Mouse (Mus musculus): ENCODE results near the gene Arid1a. TPM values are rescaled to one million over a fixed set of nuclear protein-coding genes. Genes with fewer than 3 reads are reported as not detected.
"Not testable (repeated sequence)": the region's sequence is repeated elsewhere in the genome, so short reads cannot be mapped to it uniquely, and the experiment has no call there.

Arid1a gene
- polyA plus RNA-seq, 1 experiment from 2014 or later, result 37.5 TPM

DNA sequence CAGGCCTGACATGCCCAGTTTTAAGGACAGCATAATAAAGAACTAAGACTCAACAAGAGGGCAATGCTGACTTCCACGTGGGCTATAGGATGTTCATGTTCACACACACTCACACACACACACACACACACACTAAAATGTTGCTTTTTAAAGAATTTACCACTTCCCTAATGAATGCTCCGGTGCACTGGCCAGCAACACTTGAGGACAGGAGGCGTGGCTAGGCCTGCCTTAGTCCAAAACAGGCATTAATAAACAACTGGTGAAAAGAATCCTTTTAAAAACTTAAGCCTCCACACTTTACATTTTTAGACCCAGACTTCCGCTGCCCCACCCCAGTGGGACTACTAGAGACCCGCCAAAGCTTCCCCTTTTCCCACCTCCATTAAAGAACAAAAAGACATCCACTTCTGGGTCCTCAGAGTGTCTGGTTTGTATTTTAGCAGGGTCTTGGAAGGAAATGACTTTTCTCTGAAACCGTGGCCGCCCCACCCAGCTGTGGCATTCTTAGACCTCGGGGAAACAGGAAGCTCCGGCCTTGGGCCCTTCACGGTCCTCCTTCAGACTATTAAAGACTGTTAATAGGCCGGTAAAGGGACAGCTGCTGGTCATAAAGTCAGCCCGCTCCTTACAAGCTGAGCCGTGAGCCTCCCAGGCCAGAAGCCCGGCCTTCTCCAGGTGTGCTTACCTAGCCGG, 96.9 kb downstream of the Arid1a start:
- Histone ChIP-seq H3K4me3 (peak overlapping the region; percentile 26), H3K9ac (peak overlapping the region; percentile 40), H3K27me3 (no peaks in the 10 kb centered on the region), H3K36me3 (peaks cover 14% of the 10 kb centered on the region), H3K4me2 (replicated peaks) (peak overlapping the region; percentile 49), H3K27ac (peak overlapping the region; percentile 91), H3K9me3 (no peaks in the 10 kb centered on the region), H3K4me1 (peaks cover 28% of the 10 kb centered on the region)
- 6% methylated on average over 15 of the region's 15 CpGs for WGBS
- ATAC-seq (ENCODE audit: insufficient number of reproducible peaks, insufficient read depth, low FRiP score, low TSS enrichment), result 0 out of 2 replicates have a peak, but pooled peaks have one; percentile 16

- Histone ChIP-seq H3K27ac (peak overlapping the region; percentile 91; the same call in 1 of the 2 replicates), H3K4me3 (no peak overlapping the region), H3K9me3 (no peaks in the 10 kb centered on the region), H3K9ac (no peak overlapping the region), H3K4me2 (replicated peaks) (no peak overlapping the region), H3K4me1 (peaks cover 28% of the 10 kb centered on the region), H3K27me3 (no peaks in the 10 kb centered on the region), H3K36me3 (peaks cover 9% of the 10 kb centered on the region)
- WGBS, result 34% methylated on average over 2 of the region's 2 CpGs
- no peak for ATAC-seq (ENCODE audit: insufficient number of reproducible peaks, insufficient read depth, low FRiP score, low TSS enrichment)
Observed at GRCm38 (mm10) chr4:133658729-133659128, 97.8 kb downstream of the Arid1a start.

DNA sequence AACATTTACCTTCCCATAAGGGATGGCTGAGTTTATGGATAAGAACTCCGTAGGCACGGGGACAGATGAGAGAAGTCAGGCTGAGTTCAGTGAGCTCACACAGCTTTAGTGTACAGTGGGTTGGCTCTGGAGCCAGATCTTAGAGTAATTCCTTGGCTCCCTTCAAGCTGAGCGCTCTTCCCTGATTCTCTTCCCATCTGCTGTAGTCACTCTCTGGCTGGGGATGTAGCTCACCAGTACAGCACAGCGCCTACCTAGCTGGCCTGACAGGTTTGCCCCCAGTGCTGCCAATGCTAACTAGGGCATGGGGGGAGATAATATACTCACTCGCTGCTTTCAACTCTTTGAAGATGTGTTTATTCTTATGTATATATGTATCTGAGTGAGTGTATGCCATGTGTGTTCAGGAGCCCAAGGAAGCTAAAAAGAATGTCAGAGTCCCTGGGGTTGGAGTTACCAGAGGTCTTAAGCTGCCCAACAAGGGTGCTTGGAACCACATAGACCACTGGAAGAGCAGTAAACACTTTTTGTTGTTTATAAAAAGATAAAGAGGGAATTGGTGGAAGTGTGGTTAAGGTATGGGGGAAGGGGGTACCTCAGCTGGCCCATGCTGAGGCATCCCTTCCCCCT, 98.6 kb downstream of the Arid1a start:
- Histone ChIP-seq H3K4me2 (replicated peaks) (no peak overlapping the region), H3K9ac (no peak overlapping the region), H3K27ac (no peak overlapping the region), H3K9me3 (no peaks in the 10 kb centered on the region), H3K36me3 (peaks cover 9% of the 10 kb centered on the region), H3K4me1 (peaks cover 28% of the 10 kb centered on the region), H3K4me3 (no peak overlapping the region), H3K27me3 (no peaks in the 10 kb centered on the region)
- 42% methylated on average over 5 of the region's 5 CpGs for WGBS
- no peak for ATAC-seq (ENCODE audit: insufficient number of reproducible peaks, insufficient read depth, low FRiP score, low TSS enrichment)

DNA sequence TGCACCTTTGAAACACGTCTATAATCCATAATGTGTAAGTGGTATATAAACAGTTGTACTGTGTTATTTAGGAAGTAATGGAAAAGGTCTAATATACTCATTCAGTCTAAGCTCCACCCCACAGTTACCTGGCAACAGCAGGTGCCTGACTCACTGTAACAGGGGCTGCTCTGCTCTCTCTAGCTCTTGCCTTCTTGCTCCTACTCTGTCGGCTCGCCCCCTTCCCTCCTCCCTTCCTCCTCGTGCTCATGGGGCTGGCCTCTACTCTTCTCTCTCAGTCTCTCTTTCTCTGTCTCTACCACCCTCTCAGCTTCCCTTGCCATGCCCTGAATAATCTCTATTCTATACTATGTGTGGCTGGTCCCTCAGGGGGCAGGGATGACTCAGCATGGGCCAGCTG, 99.6 kb downstream of the Arid1a start:
- no peaks in the 10 kb centered on the region for H3K9me3 ChIP-seq
- no peaks in the 10 kb centered on the region for H3K27me3 ChIP-seq
- peaks cover 2% of the 10 kb centered on the region; the same call in 1 of the 2 replicates for H3K36me3 ChIP-seq
- no peak for ATAC-seq (ENCODE audit: insufficient number of reproducible peaks, insufficient read depth, low FRiP score, low TSS enrichment)
- peaks cover 28% of the 10 kb centered on the region for H3K4me1 ChIP-seq
- 9% methylated on average over 4 of the region's 4 CpGs for WGBS
- no peak overlapping the region for H3K9ac ChIP-seq
- no peak overlapping the region for H3K4me3 ChIP-seq
- H3K27ac ChIP-seq, result no peak overlapping the region
- no peak overlapping the region for H3K4me2 ChIP-seq (replicated peaks)

DNA sequence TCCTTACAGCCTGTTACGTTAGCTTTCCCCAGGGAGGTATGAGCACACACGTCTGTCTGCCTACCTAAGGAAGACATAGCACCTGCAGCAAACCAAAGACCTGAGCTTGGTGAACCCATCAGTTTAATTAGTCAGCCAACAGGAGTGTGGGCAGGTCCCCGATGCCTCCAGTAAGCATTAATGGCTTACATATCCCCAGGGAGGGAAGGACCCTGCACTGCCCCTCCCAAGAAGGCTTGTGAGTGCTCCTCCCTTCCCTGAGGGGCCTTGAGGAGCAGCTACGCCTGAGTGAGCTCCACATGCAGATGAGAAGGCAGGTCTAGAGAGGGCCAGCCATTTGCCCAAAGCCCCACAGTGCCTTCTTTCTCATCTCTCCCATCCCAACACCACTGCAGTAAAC, 100.3 kb downstream of the Arid1a start:
- H3K27ac ChIP-seq, result no peak overlapping the region
- H3K27me3 ChIP-seq, result no peaks in the 10 kb centered on the region
- no peaks in the 10 kb centered on the region for H3K36me3 ChIP-seq
- no peak overlapping the region for H3K9ac ChIP-seq
- H3K4me2 ChIP-seq (replicated peaks), result no peak overlapping the region
- 49% methylated on average over 4 of the region's 4 CpGs for WGBS
- no peaks in the 10 kb centered on the region for H3K9me3 ChIP-seq
- ATAC-seq (ENCODE audit: insufficient number of reproducible peaks, insufficient read depth, low FRiP score, low TSS enrichment), result no peak
- H3K4me1 ChIP-seq, result peaks cover 28% of the 10 kb centered on the region
- no peak overlapping the region for H3K4me3 ChIP-seq

DNA sequence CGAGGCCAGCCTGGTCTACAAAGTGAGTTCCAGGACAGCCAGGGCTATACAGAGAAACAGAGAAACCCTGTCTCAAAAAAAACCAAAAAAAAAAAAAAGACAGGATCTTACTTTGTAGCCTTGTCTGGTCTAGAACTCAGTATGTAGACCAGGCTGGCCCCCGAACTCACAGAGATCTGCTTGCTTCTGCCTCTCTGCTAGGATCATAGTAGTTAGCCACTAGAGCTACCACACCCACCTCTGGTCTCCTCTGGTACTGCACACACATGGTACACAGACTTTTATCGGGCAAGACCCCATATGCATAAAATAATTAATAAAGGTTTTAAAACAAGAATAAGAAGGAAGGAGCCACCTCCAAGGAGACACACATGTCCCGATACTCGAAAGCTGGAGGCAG, 102.5 kb downstream of the Arid1a start:
- H3K36me3 ChIP-seq; H3K27me3 ChIP-seq; H3K27ac ChIP-seq; H3K4me2 ChIP-seq (replicated peaks); H3K9ac ChIP-seq; H3K4me1 ChIP-seq; H3K4me3 ChIP-seq; ATAC-seq (ENCODE audit: insufficient number of reproducible peaks, insufficient read depth, low FRiP score, low TSS enrichment); H3K9me3 ChIP-seq: not testable (repeated sequence)
- WGBS, result 97% methylated on average over 5 of the region's 5 CpGs

DNA sequence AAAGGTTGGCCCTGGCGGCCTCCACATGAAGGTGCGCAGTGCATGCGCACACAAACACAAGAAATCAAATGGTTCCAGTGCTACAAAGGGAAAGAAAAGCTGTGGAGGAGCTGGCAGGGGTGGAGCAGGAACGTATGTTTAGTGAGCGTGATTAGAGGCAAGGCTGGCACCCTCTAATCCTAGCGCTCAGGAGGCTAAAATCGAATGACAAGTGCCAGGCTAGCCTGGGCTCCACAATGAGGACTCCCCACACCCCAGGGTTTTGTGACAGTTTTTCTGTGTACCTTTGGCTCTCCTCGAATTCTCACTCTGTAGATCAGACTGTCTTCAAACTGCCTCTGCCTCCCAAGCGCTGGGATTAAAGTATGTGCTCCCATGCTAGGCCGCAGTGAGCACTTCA, 103.8 kb downstream of the Arid1a start:
- WGBS, result 79% methylated on average over 10 of the region's 10 CpGs
- Histone ChIP-seq H3K4me3 (no peak overlapping the region), H3K36me3 (no peaks in the 10 kb centered on the region), H3K27ac (no peak overlapping the region), H3K4me1 (no peaks in the 10 kb centered on the region; the same call in 1 of the 2 replicates), H3K27me3 (no peaks in the 10 kb centered on the region), H3K4me2 (replicated peaks) (no peak overlapping the region), H3K9me3 (no peaks in the 10 kb centered on the region), H3K9ac (no peak overlapping the region)
- ATAC-seq (ENCODE audit: insufficient number of reproducible peaks, insufficient read depth, low FRiP score, low TSS enrichment), result no peak

GRCm38 (mm10) chr4:133651986-133652385, 104.6 kb downstream of the Arid1a start:
- no peaks in the 10 kb centered on the region; the same call in 1 of the 2 replicates for H3K4me1 ChIP-seq
- H3K36me3 ChIP-seq, result no peaks in the 10 kb centered on the region
- H3K9ac ChIP-seq, result no peak overlapping the region
- 66% methylated on average over 4 of the region's 4 CpGs for WGBS
- no peaks in the 10 kb centered on the region for H3K27me3 ChIP-seq
- H3K4me2 ChIP-seq (replicated peaks), result no peak overlapping the region
- H3K27ac ChIP-seq, result no peak overlapping the region
- no peaks in the 10 kb centered on the region for H3K9me3 ChIP-seq
- H3K4me3 ChIP-seq, result no peak overlapping the region
- ATAC-seq (ENCODE audit: insufficient number of reproducible peaks, insufficient read depth, low FRiP score, low TSS enrichment), result no peak

DNA sequence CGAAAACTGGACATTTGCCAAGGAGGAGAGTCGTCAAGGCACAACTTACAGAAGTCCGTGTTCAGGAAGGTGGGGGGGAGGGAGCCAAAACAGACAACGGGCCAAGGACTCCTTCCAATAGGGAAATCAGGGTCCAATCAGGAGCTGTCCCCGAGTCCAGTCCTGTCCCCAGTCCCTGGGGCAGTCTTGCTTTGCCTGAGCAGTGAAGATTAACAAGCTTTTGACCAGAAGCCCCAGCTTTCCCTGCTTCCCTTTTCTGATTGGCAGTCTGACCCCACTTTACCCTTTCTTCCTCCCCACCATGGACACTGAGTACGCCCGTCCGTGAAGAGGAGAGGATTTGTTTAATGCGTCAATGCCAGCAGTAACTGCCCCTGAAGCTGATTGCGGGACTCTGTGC, 105.1 kb downstream of the Arid1a start:
- Histone ChIP-seq H3K9ac (no peak overlapping the region), H3K4me3 (no peak overlapping the region), H3K9me3 (no peaks in the 10 kb centered on the region), H3K4me1 (no peaks in the 10 kb centered on the region; the same call in 1 of the 2 replicates), H3K27ac (no peak overlapping the region), H3K4me2 (replicated peaks) (no peak overlapping the region), H3K36me3 (no peaks in the 10 kb centered on the region), H3K27me3 (no peaks in the 10 kb centered on the region)
- ATAC-seq (ENCODE audit: insufficient number of reproducible peaks, insufficient read depth, low FRiP score, low TSS enrichment), result no peak
- 49% methylated on average over 10 of the region's 10 CpGs for WGBS

DNA sequence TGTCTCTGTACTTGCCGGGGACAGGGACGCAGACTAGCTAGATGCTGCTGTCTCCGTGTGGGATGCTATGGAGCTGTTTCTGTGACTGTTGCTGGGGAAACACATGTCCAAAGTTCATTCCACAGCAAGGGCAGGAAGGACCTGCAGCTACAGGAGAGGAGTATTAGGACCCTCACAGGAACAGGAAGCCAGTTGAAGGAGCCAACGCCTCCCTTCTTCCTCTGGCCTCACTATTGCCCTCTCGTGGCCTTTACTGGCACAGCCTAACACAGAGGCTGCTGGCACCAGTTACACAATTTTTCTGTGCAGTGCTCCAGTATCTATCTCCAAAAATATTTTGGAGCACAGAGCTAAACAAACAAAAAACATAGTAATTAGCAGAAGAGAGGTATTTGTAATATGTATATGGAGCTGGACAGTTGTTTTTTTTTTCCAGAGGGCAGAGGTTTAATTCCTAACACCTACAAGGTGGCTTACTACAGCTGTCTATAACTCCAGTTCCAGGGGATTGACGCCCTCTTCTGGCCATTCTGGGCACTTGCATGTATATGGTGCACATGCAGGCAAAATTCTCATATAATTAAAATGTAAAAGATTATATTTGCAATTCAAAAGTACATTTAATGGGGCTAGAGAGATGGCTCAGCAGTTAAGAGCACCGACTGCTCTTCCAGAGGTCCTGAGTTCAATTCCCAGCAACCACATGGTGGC, 106.4 kb downstream of the Arid1a start, which contains the start of gene Zdhhc18:
TSS of gene Zdhhc18 (minus strand) at position 166 of the 711 bp plus-strand sequence.
- H3K9me3 ChIP-seq, result no peaks in the 10 kb centered on the region
- ATAC-seq (ENCODE audit: insufficient number of reproducible peaks, insufficient read depth, low FRiP score, low TSS enrichment), result no peak
- no peaks in the 10 kb centered on the region for H3K27me3 ChIP-seq
- H3K4me3 ChIP-seq, result peak within 1 kb of the TSS; percentile 22; the same call in 1 of the 2 replicates
- WGBS, result 38% methylated on average over 7 of the region's 7 CpGs
- no peak within 1 kb of the TSS for H3K27ac ChIP-seq
- H3K4me1 ChIP-seq, result no peaks in the 10 kb centered on the region
- H3K9ac ChIP-seq, result no peak within 1 kb of the TSS
- H3K4me2 ChIP-seq (replicated peaks), result peak within 1 kb of the TSS; percentile 40
- no peaks in the 10 kb centered on the region for H3K36me3 ChIP-seq

DNA sequence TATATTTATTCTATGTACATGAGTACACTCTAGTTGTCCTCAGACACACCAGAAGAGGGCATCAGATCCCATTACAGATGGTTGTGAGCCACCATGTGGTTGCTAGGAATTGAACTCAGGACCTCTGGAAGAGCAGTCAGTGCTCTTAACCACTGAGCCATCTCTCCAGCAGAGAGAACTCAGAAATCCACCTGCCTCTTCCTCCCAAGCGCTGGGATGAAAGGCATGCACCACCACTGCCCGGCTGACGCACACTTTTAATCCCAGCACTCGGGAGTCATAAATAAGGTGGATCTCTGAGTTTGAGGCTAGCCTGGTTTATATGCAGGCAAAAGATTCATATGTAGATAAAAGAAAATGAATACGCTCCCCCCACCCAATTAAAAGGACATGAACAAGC, 107.1 kb downstream of the Arid1a start:
- 89% methylated on average over 5 of the region's 5 CpGs for WGBS
- not testable (repeated sequence) for ATAC-seq (ENCODE audit: insufficient number of reproducible peaks, insufficient read depth, low FRiP score, low TSS enrichment); H3K27me3 ChIP-seq; H3K9ac ChIP-seq; H3K36me3 ChIP-seq; H3K27ac ChIP-seq; H3K9me3 ChIP-seq; H3K4me1 ChIP-seq
- peak overlapping the region; percentile 40 for H3K4me2 ChIP-seq (replicated peaks)
- H3K4me3 ChIP-seq, result peak overlapping the region; percentile 22; the same call in 1 of the 2 replicates
